Mouse (Mus musculus) lung, adult 2 months (tissue): ENCODE measurements around the gene Zfp1. TPM values are rescaled to one million over a fixed set of nuclear protein-coding genes. Genes with fewer than 3 reads are reported as not detected.

Source experiments
- DNase-seq: peaks from one replicate; pipeline ENCODE4 v3.0.0; 2022
- H3K4me1 ChIP-seq: fragments of 200-500 bp; 2 replicates; pipeline ENCODE4 v1.6.1; 2011; ENCODE audit warnings: low read length; ENCODE audit not compliant: control insufficient read depth, insufficient read depth
- H3K4me3 ChIP-seq: fragments of 200-500 bp; replicated peaks from 2 replicates; pipeline ENCODE3; 2011; ENCODE audit warnings: low read depth, mild to moderate bottlenecking, control low read depth, low read length; ENCODE audit errors: extremely low read depth
- CTCF ChIP-seq: fragments of 200-500 bp; IDR thresholded peaks from 2 replicates; pipeline ENCODE4 v1.5.1; 2011; ENCODE audit warnings: mild to moderate bottlenecking, low read length, control low read depth; ENCODE audit not compliant: insufficient read depth
- POLR2A ChIP-seq: fragments of 200-500 bp; IDR thresholded peaks from 2 replicates; pipeline ENCODE4 v1.6.1; 2011; ENCODE audit warnings: low read depth, mild to moderate bottlenecking, control low read depth, low read length, borderline replicate concordance; ENCODE audit errors: extremely low read depth
- WGBS: fragments of 180-500 bp; shearing (Covaris S2); methylation state at CpG from one replicate; pipeline ENCODE4 v1.1.7; 2018; 5-methylcytosine and 5-hydroxymethylcytosine counted together
- polyA plus RNA-seq: library from polyadenylated mRNA; depleted of rRNA; stranded (reverse); fragments of >200 nt; gene quantifications from 2 replicates; pipeline ENCODE4 v1.2.3, GENCODE M21; 2012

Zfp1 gene
- polyA plus RNA-seq, 1 experiment = 4.8 TPM

DNA sequence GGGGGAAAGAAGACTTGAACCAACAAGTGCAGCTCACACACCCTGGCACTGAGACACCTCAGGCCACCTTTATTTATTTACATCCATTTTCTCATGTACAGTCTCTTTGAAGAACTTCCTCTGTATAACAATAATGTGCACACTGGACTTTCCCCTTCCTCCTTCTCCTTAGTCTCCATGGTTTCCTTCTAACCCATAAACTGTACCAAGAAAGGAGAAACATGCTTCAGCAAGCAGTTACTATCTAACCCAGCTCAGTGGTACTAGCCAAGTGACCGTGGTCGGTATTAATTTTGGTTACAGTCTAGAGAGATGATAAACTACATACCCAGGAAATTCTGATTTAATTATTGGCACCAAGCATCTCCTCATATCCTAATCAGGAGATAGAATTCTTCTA lies 10.3 kb downstream of the Zfp1 start:
- WGBS = 78% methylated on average over 2 of the region's 2 CpGs
- peaks cover 2% of the 10 kb centered on the region for H3K4me1 ChIP-seq

GRCm38 (mm10) chr8:111657312-111657854 lies 14.2 kb downstream of the Zfp1 start:
- Histone ChIP-seq H3K4me1 (peaks cover 6% of the 10 kb centered on the region), H3K4me3 (no peak overlapping the region)
- DNase-seq = no peak
- TF ChIP-seq POLR2A = no peak
- no peak for TF ChIP-seq CTCF
- 50% methylated on average over 1 of the region's 1 CpGs for WGBS

More for the DNA sequence above, 10.3 kb downstream of the Zfp1 start:
- TF ChIP-seq POLR2A = no peak
- no peak for TF ChIP-seq CTCF
- H3K4me3 ChIP-seq = no peak overlapping the region
- no peak for DNase-seq

DNA sequence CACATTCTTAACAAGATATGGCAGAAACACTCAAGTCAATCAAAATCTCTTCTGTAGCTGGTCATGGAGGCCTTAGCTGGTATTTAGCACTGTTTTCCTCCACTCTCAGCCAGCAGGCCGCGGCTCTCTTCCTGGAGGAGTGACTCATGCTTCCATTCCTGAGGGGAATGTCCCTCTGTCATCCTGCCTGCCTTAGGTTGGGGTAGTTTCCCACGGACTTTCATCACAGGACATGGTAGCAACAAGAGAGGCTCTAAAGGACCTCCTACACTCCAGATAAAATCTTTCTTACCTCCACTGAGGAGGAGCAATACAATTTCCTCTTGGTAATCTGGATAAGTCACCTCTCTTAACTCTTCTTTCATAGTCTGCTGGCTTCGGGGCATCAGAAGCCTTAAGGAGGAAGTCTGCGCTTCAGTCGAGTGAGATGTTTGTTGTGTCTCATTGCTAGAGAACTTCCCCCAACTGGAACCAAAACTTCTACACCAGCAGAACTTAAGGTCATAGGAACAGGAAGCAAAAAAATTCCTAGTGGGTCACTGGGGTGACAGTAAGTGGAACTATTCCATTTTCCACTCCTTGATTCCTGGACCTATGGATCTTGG lies 15.7 kb downstream of the Zfp1 start:
- no peak for DNase-seq
- 19% methylated on average over 6 of the region's 6 CpGs for WGBS
- no peak overlapping the region for H3K4me3 ChIP-seq
- H3K4me1 ChIP-seq = peaks cover 6% of the 10 kb centered on the region
- no peak for TF ChIP-seq POLR2A
- TF ChIP-seq CTCF = no peak

- 89% methylated on average over 3 of the region's 3 CpGs for WGBS
- Histone ChIP-seq H3K4me3 (no peak overlapping the region), H3K4me1 (peaks cover 6% of the 10 kb centered on the region)
- DNase-seq = peak; percentile 84
- no peak for TF ChIP-seq POLR2A
- TF ChIP-seq CTCF = peak; percentile 89
Observed at GRCm38 (mm10) chr8:111662473-111662872, 19.3 kb downstream of the Zfp1 start.

GRCm38 (mm10) chr8:111666751-111667150 lies 23.6 kb downstream of the Zfp1 start:
- Histone ChIP-seq H3K4me1 (no peaks in the 10 kb centered on the region), H3K4me3 (no peak overlapping the region)
- DNase-seq = no peak
- 85% methylated on average over 2 of the region's 2 CpGs for WGBS
- TF ChIP-seq POLR2A (no peak), CTCF (no peak)

DNA sequence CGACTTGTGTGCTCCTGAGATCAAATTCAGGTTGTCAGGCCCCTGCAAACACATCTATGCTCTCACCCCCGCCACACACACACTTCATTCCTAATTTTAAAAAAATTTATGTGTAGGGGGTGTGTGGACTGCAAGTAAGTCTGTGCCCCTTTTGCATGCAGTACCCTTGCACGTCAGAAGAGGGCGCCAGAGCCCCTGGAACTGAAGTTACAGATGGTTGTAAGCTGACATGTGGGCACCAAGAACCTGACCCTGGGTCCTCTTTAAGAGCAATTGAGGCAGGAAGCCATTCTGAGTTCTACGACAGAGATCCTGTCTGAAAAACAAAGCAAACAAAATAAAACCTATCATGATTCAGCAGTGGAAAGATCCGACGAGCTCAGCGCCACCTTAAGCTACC lies 33.0 kb downstream of the Zfp1 start:
- no peak for DNase-seq
- no peaks in the 10 kb centered on the region for H3K4me1 ChIP-seq
- TF ChIP-seq POLR2A = no peak
- TF ChIP-seq CTCF = peak; percentile 45
- WGBS = 72% methylated on average over 8 of the region's 8 CpGs
- H3K4me3 ChIP-seq = no peak overlapping the region

DNA sequence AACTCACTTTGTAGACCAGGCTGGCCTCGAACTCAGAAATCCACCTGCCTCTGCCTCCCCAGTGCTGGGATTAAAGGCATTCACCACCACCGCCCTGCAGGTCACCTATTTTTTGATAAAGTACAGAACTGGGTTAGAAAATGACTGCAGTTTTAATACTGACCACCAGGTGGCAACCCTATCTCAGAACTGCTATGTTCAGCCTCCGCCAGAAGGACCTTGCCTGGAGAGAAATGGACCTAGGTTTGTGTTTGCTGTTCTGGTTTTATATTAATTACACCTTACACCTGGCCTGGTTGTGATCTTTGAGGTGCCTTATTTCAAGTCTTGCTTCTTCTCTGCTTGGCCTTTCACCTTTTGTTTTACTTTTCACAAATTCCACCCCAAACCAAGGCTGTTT lies 34.9 kb downstream of the Zfp1 start:
- Histone ChIP-seq H3K4me3 (no peak overlapping the region), H3K4me1 (no peaks in the 10 kb centered on the region)
- TF ChIP-seq POLR2A (no peak), CTCF (peak; percentile 59)
- DNase-seq = peak; percentile 15
- WGBS = 14% methylated on average over 3 of the region's 3 CpGs

DNA sequence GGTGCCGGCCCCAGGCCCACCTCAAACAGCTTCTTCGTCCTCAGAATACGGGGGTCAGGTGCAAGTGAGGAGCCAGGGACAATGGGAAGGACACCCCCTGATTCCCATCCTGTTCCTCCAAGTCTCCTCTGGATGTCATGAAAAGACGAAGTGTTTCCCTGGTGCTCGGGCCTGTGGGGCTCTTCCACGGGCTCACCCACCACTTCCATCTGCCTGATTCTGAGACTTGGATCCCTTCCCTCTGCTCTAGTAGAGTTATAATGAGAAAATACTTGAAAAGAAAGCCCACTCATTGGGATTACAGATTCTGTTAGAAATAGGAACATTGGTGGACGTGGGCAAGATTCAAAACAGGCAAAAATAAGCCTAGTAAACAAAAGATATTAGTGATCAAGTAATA lies 35.6 kb downstream of the Zfp1 start:
- DNase-seq = no peak
- TF ChIP-seq POLR2A (no peak), CTCF (no peak)
- H3K4me1 ChIP-seq = no peaks in the 10 kb centered on the region
- H3K4me3 ChIP-seq = no peak overlapping the region
- WGBS = 97% methylated on average over 7 of the region's 7 CpGs

- 34% methylated on average over 17 of the region's 17 CpGs for WGBS
- no peak for DNase-seq
- Histone ChIP-seq H3K4me1 (no peaks in the 10 kb centered on the region), H3K4me3 (no peak overlapping the region)
- TF ChIP-seq CTCF (peak; percentile 14; the same call in 1 of the 2 replicates), POLR2A (no peak)
Observed at GRCm38 (mm10) chr8:111680423-111681028, 37.3 kb downstream of the Zfp1 start.

- 68% methylated on average over 11 of the region's 11 CpGs for WGBS
- no peak for DNase-seq
- Histone ChIP-seq H3K4me1 (no peaks in the 10 kb centered on the region), H3K4me3 (no peak overlapping the region)
- TF ChIP-seq CTCF (no peak), POLR2A (no peak)
Observed at GRCm38 (mm10) chr8:111681153-111681552, 38.0 kb downstream of the Zfp1 start.
